Mouse (Mus musculus) urinary bladder, postnatal 36 days (tissue): ENCODE results near the gene Il17d.

Source experiments
- DNase-seq, 2 experiments: peaks; one replicate each; pipeline ENCODE4 v3.0.0; 2022; ENCODE audit warnings: low spot score in 2 of 2, mixed read lengths in 1 of 2

Il17d gene

DNA sequence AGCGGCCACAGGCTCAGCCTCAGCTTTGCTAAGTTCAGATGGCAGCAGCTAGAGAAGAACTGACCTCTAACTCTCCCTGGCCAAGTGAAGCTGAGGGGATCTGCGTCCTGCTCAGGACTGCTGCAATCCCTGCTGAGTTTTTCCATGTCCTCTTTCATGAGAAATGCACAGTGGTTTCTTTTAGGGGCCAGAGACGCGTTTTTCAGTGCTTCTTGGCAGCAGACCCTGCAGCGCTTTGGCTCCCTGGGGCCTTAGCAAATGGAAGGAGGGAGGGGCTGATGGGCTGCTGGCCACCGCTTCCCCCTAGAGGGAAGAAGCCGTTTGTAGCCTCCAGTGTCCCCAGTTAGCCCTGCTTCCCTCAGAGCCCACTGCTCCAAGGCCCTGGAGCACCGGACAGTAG lies 10.4 kb downstream of the Il17d start:
- DNase-seq: peak in 1 of 2 experiments; percentile 54

- DNase-seq: no peak
These were observed 11.1 kb downstream of the Il17d start for GRCm38 (mm10) chr14:57535646-57536045.

DNA sequence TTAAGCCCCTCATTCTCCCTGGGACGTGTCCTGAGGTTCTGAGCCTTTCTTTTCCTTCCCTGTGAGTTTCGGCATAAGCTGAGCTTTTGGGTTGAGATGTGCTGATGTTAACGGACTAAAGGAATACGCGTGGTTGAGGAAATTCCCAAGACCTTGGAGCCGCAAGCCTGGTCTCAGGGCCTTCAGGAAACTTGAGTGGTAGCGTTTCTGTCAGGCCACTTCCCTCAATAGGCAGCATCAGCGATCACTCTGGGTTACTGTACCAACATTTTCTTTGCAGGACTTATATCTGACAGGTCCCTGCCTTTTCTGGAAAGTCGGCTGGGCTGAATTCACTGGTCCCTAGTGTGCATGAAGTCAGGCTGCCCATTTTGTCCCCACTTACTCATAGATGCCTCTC lies 12.2 kb downstream of the Il17d start:
- no peak for DNase-seq

- DNase-seq: no peak
These were observed 12.9 kb downstream of the Il17d start for GRCm38 (mm10) chr14:57537261-57538015.

- no peak for DNase-seq
These were observed 16.1 kb downstream of the Il17d start for GRCm38 (mm10) chr14:57540683-57541082.

DNA sequence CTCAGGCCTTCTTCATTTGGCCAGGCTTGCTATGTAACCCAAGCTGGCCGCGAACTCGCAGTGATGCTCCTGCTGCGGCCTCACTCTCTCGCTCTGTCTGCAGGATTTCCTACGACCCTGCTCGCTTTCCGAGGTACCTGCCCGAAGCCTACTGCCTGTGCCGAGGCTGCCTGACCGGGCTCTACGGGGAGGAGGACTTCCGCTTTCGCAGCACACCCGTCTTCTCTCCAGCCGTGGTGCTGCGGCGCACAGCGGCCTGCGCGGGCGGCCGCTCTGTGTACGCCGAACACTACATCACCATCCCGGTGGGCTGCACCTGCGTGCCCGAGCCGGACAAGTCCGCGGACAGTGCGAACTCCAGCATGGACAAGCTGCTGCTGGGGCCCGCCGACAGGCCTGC lies 17.7 kb downstream of the Il17d start:
- no peak for DNase-seq

DNA sequence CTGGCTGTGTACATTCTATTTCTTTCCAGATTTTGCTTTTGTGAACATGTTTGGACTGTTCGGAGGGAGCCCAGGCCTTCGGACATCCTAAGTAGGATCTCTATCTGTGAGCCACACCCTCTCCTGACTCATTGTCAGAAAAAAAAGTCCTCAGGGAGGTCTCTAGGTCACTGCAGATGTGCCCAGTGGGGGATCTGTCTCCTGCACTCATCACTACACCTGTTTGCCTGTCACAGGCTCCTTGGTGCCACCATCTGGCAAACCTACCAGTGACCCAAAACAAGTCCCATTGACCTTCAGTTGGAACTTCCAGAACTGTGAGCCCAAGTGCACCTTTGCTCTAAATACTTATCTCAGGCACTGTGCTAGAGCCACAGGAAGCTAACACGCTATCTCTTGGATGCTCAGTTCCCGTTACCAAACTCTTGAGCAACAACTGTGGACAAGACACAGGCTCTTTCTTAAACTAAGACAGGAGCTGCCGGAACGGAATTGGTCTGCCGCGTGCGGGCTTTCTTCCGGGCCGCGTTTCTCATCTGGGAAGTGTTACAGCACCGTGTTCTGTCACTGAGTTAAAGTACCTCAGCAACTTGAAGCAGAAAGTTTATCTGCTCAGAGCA lies 19.0 kb downstream of the Il17d start:
- DNase-seq: no peak

DNA sequence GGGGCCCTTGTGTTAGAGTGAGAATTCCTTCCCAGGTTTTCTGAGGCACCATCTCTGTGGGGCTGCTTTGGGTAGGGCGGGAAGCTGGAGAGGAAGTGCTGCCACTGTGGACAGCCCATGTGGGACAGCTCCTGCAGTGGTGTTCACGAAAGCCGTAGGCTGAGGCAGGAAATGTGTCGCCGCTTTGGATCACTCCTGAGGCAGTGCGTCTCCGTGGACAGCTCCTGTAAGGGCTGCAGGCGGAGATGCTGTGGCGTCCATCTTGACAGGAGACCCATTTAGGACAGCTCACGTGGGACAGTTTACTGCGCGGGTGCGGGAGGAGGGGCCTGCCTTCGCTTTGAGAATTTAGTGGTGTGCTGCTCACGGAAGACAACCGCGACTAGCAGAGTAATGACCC lies 20.9 kb downstream of the Il17d start:
- DNase-seq: no peak

GRCm38 (mm10) chr14:57546131-57546530 lies 21.6 kb downstream of the Il17d start:
- DNase-seq: no peak

- peak; percentile 25 to 37 for DNase-seq
These were observed 22.0 kb downstream of the Il17d start for GRCm38 (mm10) chr14:57546557-57547021.

DNA sequence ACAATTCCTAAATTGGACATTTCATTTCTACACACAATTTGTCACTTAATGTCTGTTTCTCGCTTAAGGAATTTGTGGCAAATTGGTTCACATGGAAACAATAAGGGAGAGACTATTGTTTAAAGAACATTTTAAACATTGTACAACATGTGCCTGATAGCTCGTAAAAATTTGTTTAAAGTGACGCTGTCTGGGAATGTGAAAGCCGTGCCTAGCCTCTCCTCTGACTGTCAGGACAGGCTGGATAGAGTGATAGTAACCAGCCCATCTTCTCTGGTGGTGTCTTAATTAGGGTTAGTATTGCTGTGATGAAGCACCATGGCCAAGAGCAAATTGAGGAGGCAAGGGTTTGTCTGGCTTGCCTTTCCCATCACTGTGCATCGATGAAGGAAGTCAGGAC lies 22.5 kb downstream of the Il17d start:
- DNase-seq: no peak

GRCm38 (mm10) chr14:57552945-57553344 lies 28.4 kb downstream of the Il17d start:
- no peak for DNase-seq

DNA sequence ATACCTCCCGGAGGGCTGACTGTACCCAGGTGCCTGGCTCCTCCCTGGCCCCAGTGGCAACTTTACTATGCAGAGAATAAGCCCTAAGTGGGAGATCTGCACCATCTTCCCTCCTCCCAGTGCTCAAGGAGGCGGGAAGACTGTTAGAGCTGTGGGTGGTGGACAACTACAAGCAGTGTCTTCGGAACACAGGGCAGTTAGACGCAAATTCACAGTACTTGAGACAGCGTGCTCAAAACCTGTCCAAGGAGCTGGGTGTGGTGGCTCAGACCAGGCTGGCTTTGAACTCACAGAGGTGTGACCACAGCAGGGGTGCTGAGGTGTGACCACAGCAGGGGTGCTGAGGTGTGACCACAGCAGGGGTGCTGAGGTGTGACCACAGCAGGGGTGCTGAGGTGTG lies 29.9 kb downstream of the Il17d start:
- DNase-seq: no peak

DNA sequence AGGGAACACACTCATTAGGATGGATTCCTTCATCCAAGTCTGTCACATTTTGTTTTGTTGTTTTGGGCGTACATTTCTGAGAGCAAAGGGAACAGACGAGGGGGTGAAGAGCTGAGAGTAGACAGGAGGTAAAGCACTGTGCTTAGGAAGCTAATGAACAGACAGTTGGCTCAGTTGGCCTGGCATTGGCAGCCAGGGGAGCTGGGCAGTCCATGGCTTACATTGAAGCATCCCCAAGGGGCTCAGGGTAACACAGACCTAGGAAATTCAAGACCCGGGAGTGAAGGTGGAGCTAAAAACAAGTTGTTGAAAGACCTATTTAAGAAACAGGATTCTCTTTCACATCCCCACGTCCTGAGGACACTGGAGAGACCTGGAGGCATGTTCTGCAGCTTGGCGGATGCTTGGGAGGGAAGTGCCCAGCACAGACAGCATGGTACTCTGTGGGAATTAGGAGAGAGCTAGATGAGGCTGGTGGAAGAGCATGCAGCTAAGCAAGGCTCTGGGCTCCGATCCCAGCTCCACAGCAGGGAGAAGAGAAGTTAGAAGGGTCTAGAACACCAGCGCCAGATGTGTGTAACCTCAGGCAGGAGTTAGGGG lies 31.0 kb downstream of the Il17d start:
- no peak for DNase-seq

- no peak for DNase-seq
These were observed 32.3 kb downstream of the Il17d start for GRCm38 (mm10) chr14:57556922-57557321.

DNA sequence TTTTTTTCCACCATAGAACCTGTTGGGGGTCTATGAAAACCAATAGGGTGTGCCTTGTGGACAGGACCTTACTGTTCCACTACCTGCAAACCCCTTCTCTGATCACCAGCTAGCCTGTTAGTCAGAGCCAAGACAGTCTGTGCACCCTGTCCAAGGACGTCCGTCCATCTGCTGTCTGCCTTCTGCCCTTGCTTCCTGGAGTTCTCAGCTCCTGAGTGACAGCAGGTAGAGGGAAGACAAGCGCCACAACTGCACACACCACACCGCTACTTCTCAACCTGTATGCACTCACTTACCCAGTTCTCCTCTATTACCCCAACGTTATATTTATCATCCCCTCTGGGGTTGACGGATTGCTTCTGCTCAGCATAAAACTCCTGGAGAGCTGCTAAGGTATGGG lies 41.0 kb downstream of the Il17d start:
- DNase-seq: no peak

DNA sequence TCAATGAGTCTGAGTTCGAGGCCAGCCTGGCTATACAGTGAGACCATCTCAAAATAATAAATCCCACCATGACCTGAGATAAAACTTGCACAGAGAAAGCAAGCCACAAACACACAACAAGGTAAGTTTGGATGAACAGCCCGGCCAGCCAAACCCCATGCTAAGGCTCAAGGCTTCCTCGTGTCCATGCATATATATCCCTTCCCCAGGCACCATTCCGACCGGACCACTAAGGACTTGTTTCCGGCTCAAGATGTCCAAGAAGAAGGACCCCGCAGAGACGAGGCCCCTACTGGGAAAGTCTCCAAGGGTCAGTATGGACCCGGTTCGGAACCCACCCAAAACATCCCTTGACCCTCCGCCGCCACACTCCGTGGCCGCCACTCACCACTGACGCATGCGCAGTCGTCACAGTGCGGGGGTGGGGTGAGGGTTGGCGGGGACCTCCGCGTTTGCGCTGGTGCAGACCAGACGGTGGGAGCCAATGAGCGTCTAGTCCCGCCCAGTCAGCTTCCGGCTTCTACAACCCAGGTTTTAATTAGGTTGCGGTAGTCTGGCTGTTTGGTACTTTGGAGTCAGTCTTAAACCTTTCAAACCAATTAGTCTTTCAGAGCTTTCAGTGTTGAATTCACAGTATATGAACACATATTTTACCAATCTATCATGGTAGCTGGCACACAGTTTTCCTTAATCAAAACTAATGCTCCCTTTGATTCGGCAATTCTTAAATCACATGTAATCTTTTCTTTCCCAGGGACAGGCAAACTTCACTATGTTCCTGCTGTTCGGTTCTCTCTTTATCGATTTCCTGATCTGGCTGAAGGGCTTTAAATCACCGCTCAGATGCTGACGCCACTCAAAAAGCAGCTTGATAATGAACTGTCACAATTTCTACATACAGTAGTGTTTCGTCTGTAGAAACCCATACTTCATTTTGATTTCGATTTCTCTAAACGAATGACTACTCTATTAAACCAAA lies 46.9 kb downstream of the Il17d start, which contains the start of gene Eef1akmt1:
Gene Eef1akmt1 (minus strand): TSS at position 458 of the 979 bp plus-strand sequence.
- DNase-seq: peak; percentile 94 to 95

DNA sequence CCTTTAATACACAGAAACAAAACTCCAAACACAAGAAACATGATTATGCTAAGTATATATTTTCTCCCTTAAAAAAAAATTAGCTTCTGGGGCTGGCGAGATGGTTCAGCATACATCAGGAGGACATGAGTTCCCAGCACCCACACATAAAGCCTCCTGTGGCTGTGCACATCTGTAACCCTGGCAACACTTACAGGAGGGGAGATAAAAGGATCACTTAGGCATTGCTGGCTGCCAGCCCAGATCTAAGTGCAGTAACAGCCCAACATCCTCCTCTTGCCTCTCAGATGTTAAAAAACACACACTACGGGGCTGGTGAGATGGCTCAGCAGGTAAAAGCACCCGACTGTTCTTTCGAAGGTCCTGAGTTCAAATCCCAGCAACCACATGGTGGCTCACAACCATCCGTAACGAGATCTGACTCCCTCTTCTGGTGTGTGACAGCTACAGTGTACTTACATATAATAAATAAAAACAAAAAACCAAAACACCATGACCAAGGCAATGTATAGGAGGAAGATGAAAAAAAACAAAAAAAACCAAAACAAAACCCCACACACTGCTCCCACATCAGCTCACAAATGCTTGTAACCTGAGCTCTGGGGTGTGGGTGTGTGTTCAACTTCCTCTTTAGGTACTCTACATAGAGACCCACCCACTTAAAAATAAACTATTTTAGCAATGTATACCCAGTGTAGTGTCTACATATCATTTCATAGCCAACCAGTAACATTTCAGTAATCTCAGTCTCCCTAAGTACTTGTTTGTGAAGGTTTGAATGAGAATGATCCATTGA lies 50.4 kb downstream of the Il17d start:
- DNase-seq: no peak

- no peak for DNase-seq
These were observed 51.9 kb downstream of the Il17d start for GRCm38 (mm10) chr14:57576364-57577060.

DNA sequence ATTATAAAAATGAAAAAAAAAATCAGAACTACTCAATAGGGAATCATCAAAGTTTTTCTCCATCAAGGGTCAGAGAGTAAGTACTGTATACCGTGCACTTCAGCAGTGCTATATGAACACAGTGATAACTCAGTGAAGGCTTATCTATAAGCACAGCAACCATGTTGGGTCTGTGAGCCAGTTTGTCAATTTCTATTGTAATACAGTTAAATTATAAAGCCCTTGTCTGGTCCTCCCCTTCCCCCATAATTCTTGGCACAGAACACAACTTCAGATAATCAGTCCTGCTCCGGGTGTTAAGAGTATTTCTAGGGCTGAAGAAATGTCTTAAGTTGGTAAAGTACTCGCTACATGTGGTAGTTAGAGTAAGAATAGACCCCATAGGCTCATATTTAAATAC lies 67.3 kb downstream of the Il17d start:
- no peak for DNase-seq
